In genomic region chr3:84345646-84345980, GRCm38 (mm10) we compare ENCODE assay signal across 7 mouse cellular contexts. TPM values are rescaled to one million over a fixed set of nuclear protein-coding genes. Genes with fewer than 3 reads are reported as not detected.
A peak's percentile ranks its signal among the peaks of the same experiment; 100 is the strongest.
DNase-seq lines count a peak whose midpoint lies in the region; ATAC-seq lines count a peak whose summit lies in the region.

No protein-coding gene starts in this region.

- peaks cover 12% of the 10 kb centered on the region for H3K4me1 ChIP-seq in heart, embryonic 15.5 days (replicated peaks)
- peaks cover 25% of the 10 kb centered on the region for H3K4me1 ChIP-seq in limb, embryonic 12.5 days (replicated peaks)
- H3K4me1 ChIP-seq in neural tube, embryonic 13.5 days (replicated peaks), result peaks cover 32% of the 10 kb centered on the region

- peaks cover 37% of the 10 kb centered on the region for H3K27me3 ChIP-seq in heart, embryonic 15.5 days
- H3K27me3 ChIP-seq in limb, embryonic 12.5 days, result peaks cover 5% of the 10 kb centered on the region
- no peaks in the 10 kb centered on the region; the same call in 1 of the 2 replicates for H3K27me3 ChIP-seq in neural tube, embryonic 13.5 days

- H3K9ac ChIP-seq in heart, embryonic 15.5 days, result no peak overlapping the region
- no peak overlapping the region for H3K9ac ChIP-seq in limb, embryonic 12.5 days (replicated peaks)
- H3K9ac ChIP-seq in neural tube, embryonic 13.5 days, result no peak overlapping the region

- H3K4me2 ChIP-seq in heart, embryonic 15.5 days, result peak overlapping the region; percentile 90
- H3K4me2 ChIP-seq in limb, embryonic 12.5 days, result peak overlapping the region; percentile 72
- peak overlapping the region; percentile 68 for H3K4me2 ChIP-seq in neural tube, embryonic 13.5 days

- no peaks in the 10 kb centered on the region for H3K9me3 ChIP-seq in heart, embryonic 15.5 days (replicated peaks)
- H3K9me3 ChIP-seq in limb, embryonic 12.5 days, result no peaks in the 10 kb centered on the region
- no peaks in the 10 kb centered on the region for H3K9me3 ChIP-seq in neural tube, embryonic 13.5 days

- H3K4me3 ChIP-seq in heart, embryonic 15.5 days, result peak overlapping the region; percentile 50
- peak overlapping the region; percentile 32 for H3K4me3 ChIP-seq in limb, embryonic 12.5 days (replicated peaks)
- no peak overlapping the region for H3K4me3 ChIP-seq in neural tube, embryonic 13.5 days

- H3K27ac ChIP-seq in heart, embryonic 15.5 days, result no peak overlapping the region
- H3K27ac ChIP-seq in limb, embryonic 12.5 days, result no peak overlapping the region
- peak overlapping the region; percentile 52; the same call in 1 of the 2 replicates for H3K27ac ChIP-seq in neural tube, embryonic 13.5 days (replicated peaks)

- WGBS in heart, embryonic 15.5 days, result 45% methylated on average over 6 of the region's 6 CpGs
- 41% methylated on average over 6 of the region's 6 CpGs for WGBS in limb, embryonic 12.5 days
- 29% methylated on average over 6 of the region's 6 CpGs for WGBS in neural tube, embryonic 13.5 days

- H3K36me3 ChIP-seq in heart, embryonic 15.5 days, result no peaks in the 10 kb centered on the region
- no peaks in the 10 kb centered on the region for H3K36me3 ChIP-seq in limb, embryonic 12.5 days
- no peaks in the 10 kb centered on the region for H3K36me3 ChIP-seq in neural tube, embryonic 13.5 days

- peak; percentile 22 for DNase-seq in urinary bladder, postnatal 14 days (ENCODE audit: low spot score)
- no peak for DNase-seq in urinary bladder, postnatal 10 days (ENCODE audit: low spot score)
- no peak for DNase-seq in retina, postnatal 1 day
- no peak for DNase-seq in yolk sac, embryonic 10.5 days (ENCODE audit: low spot score)

- peak; percentile 28; the same call in 1 of the 2 replicates for ATAC-seq in heart, embryonic 15.5 days (replicated peaks; ENCODE audit: insufficient number of reproducible peaks, insufficient read depth, low FRiP score, low read depth)
- no peak for ATAC-seq in limb, embryonic 12.5 days (ENCODE audit: insufficient number of reproducible peaks, insufficient read depth, low FRiP score, low TSS enrichment, low read depth)
- peak; percentile 34 for ATAC-seq in neural tube, embryonic 13.5 days (ENCODE audit: low read depth)

RNA-seq across cellular contexts. Expression of gene Trim2, which starts 38.9 kb away (rescaled TPM):
- 7.9 and 11.9 TPM in 2 replicates for polyA plus RNA-seq in heart, embryonic 15.5 days (2015; fragmentation: Nextera tagmentation; extraction: Ambion mirVana)
- 17.8 and 18.5 TPM in 2 replicates for polyA plus RNA-seq in limb, embryonic 12.5 days (2016; fragmentation: Nextera tagmentation; extraction: Ambion mirVana)
- 126 and 142 TPM in 2 replicates for polyA plus RNA-seq in neural tube, embryonic 13.5 days (2015; fragmentation: Nextera tagmentation; extraction: Ambion mirVana)
